Mouse (Mus musculus) megakaryocyte progenitor cell, adult 5-6 weeks (primary cell): ENCODE results near the gene Gm17542. TPM values are rescaled to one million over a fixed set of nuclear protein-coding genes. Genes with fewer than 3 reads are reported as not detected.
A peak's percentile ranks its signal among the peaks of the same experiment; 100 is the strongest.
"Not testable (repeated sequence)": the region's sequence is repeated elsewhere in the genome, so short reads cannot be mapped to it uniquely, and the experiment has no call there.

Source experiments
- ATAC-seq: replicated peaks from 2 replicates; pipeline ENCODE4 v1.8.0; 2016; ENCODE audit warnings: mild to moderate bottlenecking, moderate TSS enrichment, inconsistent platforms; ENCODE audit not compliant: poor library complexity
- total RNA-seq, 2 experiments: library from RNA; stranded (forward) in 1 of 2; stranded (reverse) in 1 of 2; fragments of 157-497, 149-512 nt in 1 of 2; fragments of 200-1000 nt in 1 of 2; gene quantifications; 2 replicates each; pipeline versions ENCODE4 v1.2.3 to v1.2.4; 2015 to 2017

Gm17542 gene
- total RNA-seq (2015) (not detected in 2 replicates), total RNA-seq (2017) (not detected in 2 replicates)

GRCm38 (mm10) chr10:58718110-58718509 is at the start of gene Gm17542:
Gene Gm17542, minus strand, starts transcription at chr10:58718210.
- ATAC-seq = not testable (repeated sequence)

GRCm38 (mm10) chr10:58739779-58740178 is 21.8 kb upstream of the Gm17542 start:
- no peak for ATAC-seq

GRCm38 (mm10) chr10:58738152-58738551 is 20.1 kb upstream of the Gm17542 start:
- ATAC-seq = peak; percentile 42; the same call in 1 of the 2 replicates

- no peak for ATAC-seq
These were observed 3.2 kb downstream of the Gm17542 start for GRCm38 (mm10) chr10:58714789-58715148.

- ATAC-seq = peak; percentile 80
These were observed 3.9 kb downstream of the Gm17542 start for GRCm38 (mm10) chr10:58713855-58714788.

- peak; percentile 45 for ATAC-seq
These were observed 4.8 kb downstream of the Gm17542 start for GRCm38 (mm10) chr10:58713225-58713624.

GRCm38 (mm10) chr10:58709021-58709420 is 9.0 kb downstream of the Gm17542 start:
- no peak for ATAC-seq

- no peak for ATAC-seq
These were observed 17.4 kb downstream of the Gm17542 start for GRCm38 (mm10) chr10:58700578-58700977.

GRCm38 (mm10) chr10:58700160-58700559 is 17.9 kb downstream of the Gm17542 start:
- ATAC-seq = no peak

GRCm38 (mm10) chr10:58698955-58699354 is 19.1 kb downstream of the Gm17542 start:
- ATAC-seq = no peak

- no peak for ATAC-seq
These were observed 27.0 kb downstream of the Gm17542 start for GRCm38 (mm10) chr10:58691051-58691450.

- no peak for ATAC-seq
These were observed 38.7 kb downstream of the Gm17542 start for GRCm38 (mm10) chr10:58679298-58679697.

- ATAC-seq = peak; percentile 94
These were observed 42.5 kb downstream of the Gm17542 start, which contains the start of gene Edar for GRCm38 (mm10) chr10:58675533-58675932. Gene Edar, minus strand, starts transcription at chr10:58675654.

GRCm38 (mm10) chr10:58673278-58674061 is 44.5 kb downstream of the Gm17542 start:
- ATAC-seq = peak; percentile 83

GRCm38 (mm10) chr10:58672557-58673277 is 45.3 kb downstream of the Gm17542 start:
- no peak for ATAC-seq

GRCm38 (mm10) chr10:58663868-58664267 is 54.1 kb downstream of the Gm17542 start:
- ATAC-seq = no peak

Other genes starting within 250 kb of the Gm17542 start
- 5.0 and 5.7 TPM in 2 replicates for gene Ccdc138, start 220.3 kb downstream of the Gm17542 start, total RNA-seq (2015)
- gene Ccdc138, start 220.3 kb downstream of the Gm17542 start, total RNA-seq (2017) = 4.1 and 5.3 TPM in 2 replicates
- gene Edar, start 42.6 kb downstream of the Gm17542 start, total RNA-seq (2015) = not detected in 2 replicates
- gene Edar, start 42.6 kb downstream of the Gm17542 start, total RNA-seq (2017) = 0.07 TPM in 1 of 2 replicates, not detected in the other
- gene Sh3rf3, start 95.1 kb upstream of the Gm17542 start, total RNA-seq (2015) = 0.05 TPM in 1 of 2 replicates, not detected in the other
- not detected in 2 replicates for gene Sh3rf3, start 95.1 kb upstream of the Gm17542 start, total RNA-seq (2017)